Mouse (Mus musculus) CH12.LX (cell line): ENCODE results near the gene Prss57. TPM values are rescaled to one million over a fixed set of nuclear protein-coding genes. Genes with fewer than 3 reads are reported as not detected.

ENCODE experiments used
- DNase-seq: peaks from one replicate; pipeline ENCODE4 v3.0.0-alpha.2; 2013; ENCODE audit errors: extremely low read depth
- H3K27ac ChIP-seq: 2 replicates; pipeline ENCODE4 v1.5.1; 2012; ENCODE audit warnings: low read depth, mild to moderate bottlenecking, control low read depth, moderate library complexity; ENCODE audit not compliant: insufficient read depth
- H3K27me3 ChIP-seq: replicated peaks from 2 replicates; pipeline ENCODE3; 2012; ENCODE audit warnings: inconsistent platforms
- H3K36me3 ChIP-seq, 2 experiments: replicated peaks in 1 of 2; 2 replicates each; pipeline versions ENCODE3 to v1.6.1; 2012; ENCODE audit warnings: inconsistent platforms in 1 of 2, low read length in 1 of 2, mild to moderate bottlenecking in 1 of 2, mixed read lengths in 1 of 2, moderate library complexity in 1 of 2; ENCODE audit not compliant: control insufficient read depth in 1 of 2, insufficient read depth in 1 of 2
- H3K4me1 ChIP-seq, 2 experiments: 2 replicates each; pipeline ENCODE4 v1.6.1; 2012; ENCODE audit warnings: inconsistent platforms in 1 of 2, moderate library complexity in 1 of 2; ENCODE audit not compliant: insufficient read depth in 2 of 2, control insufficient read depth in 1 of 2
- H3K4me2 ChIP-seq: 2 replicates; pipeline ENCODE4 v1.6.1; 2012; ENCODE audit warnings: low read depth, mild to moderate bottlenecking, control low read depth; ENCODE audit not compliant: poor library complexity, insufficient read depth, severe bottlenecking
- H3K4me3 ChIP-seq, 3 experiments: fragments of 150-350 bp in 1 of 3; sonication (generic) in 1 of 3; replicated peaks in 1 of 3; 2 replicates each; pipeline versions ENCODE3 to v1.5.1; 2011 to 2012; ENCODE audit warnings: low read depth in 2 of 3, low read length in 2 of 3, mild to moderate bottlenecking in 2 of 3, moderate library complexity in 2 of 3, control low read depth in 1 of 3, improper control_type of control experiment in 1 of 3, inconsistent platforms in 1 of 3, mixed read lengths in 1 of 3; ENCODE audit not compliant: poor library complexity in 1 of 3
- H3K79me2 ChIP-seq: replicated peaks from 2 replicates; pipeline ENCODE4 v1.6.1; 2012; ENCODE audit warnings: mild to moderate bottlenecking, moderate library complexity; ENCODE audit not compliant: control insufficient read depth, poor library complexity, insufficient read depth, severe bottlenecking; ENCODE audit errors: extremely low read depth
- H3K9ac ChIP-seq: 2 replicates; pipeline ENCODE4 v1.6.1; 2012; ENCODE audit warnings: low read depth, mild to moderate bottlenecking, control low read depth, moderate library complexity; ENCODE audit not compliant: insufficient read depth
- H3K9me3 ChIP-seq: replicated peaks from 2 replicates; pipeline ENCODE3; 2012; ENCODE audit warnings: low read length, inconsistent platforms, mixed read lengths
- BHLHE40 ChIP-seq: IDR thresholded peaks from 2 replicates; pipeline ENCODE4 v1.6.1; 2011; ENCODE audit warnings: mild to moderate bottlenecking, low read depth, low read length, improper control_type of control experiment
- CHD2 ChIP-seq: IDR thresholded peaks from 2 replicates; pipeline ENCODE4 v1.6.1; 2011; ENCODE audit warnings: low read length, improper control_type of control experiment
- E2F4 ChIP-seq: IDR thresholded peaks from 2 replicates; pipeline ENCODE4 v1.6.1; 2011; ENCODE audit warnings: low read depth, low read length, improper control_type of control experiment; ENCODE audit not compliant: insufficient replicate concordance
- ELF1 ChIP-seq: IDR thresholded peaks from 2 replicates; pipeline ENCODE4 v1.6.1; 2014; ENCODE audit warnings: low read depth, mild to moderate bottlenecking, inconsistent platforms, low read length, improper control_type of control experiment
- EP300 ChIP-seq: IDR thresholded peaks from 2 replicates; pipeline ENCODE4 v1.6.1; 2011; ENCODE audit warnings: low read length, improper control_type of control experiment
- ETS1 ChIP-seq: conservative IDR thresholded peaks from 2 replicates; pipeline ENCODE4 v1.6.1; 2012; ENCODE audit warnings: low read depth, mild to moderate bottlenecking, inconsistent platforms, low read length, improper control_type of control experiment, moderate library complexity
- GABPA ChIP-seq: IDR thresholded peaks from 2 replicates; pipeline ENCODE4 v1.6.1; 2012; ENCODE audit warnings: low read depth, low read length, improper control_type of control experiment, inconsistent platforms; ENCODE audit not compliant: insufficient replicate concordance
- JUN ChIP-seq: IDR thresholded peaks from 2 replicates; pipeline ENCODE4 v1.6.1; 2011; ENCODE audit warnings: low read depth, mild to moderate bottlenecking, low read length, improper control_type of control experiment, moderate library complexity; ENCODE audit not compliant: insufficient read depth
- JUND ChIP-seq: conservative IDR thresholded peaks from 2 replicates; pipeline ENCODE4 v1.6.1; 2011; ENCODE audit warnings: low read depth, low read length, improper control_type of control experiment
- KAT2A ChIP-seq: IDR thresholded peaks from 2 replicates; pipeline ENCODE4 v1.6.1; 2012; ENCODE audit warnings: low read length, improper control_type of control experiment, inconsistent platforms; ENCODE audit not compliant: insufficient replicate concordance
- MAFK ChIP-seq: IDR thresholded peaks from 2 replicates; pipeline ENCODE4 v1.6.1; 2011; ENCODE audit warnings: low read length, improper control_type of control experiment; ENCODE audit not compliant: insufficient replicate concordance
- MAX ChIP-seq: IDR thresholded peaks from 2 replicates; pipeline ENCODE4 v1.6.1; 2011; ENCODE audit warnings: low read length, improper control_type of control experiment
- MAZ ChIP-seq: IDR thresholded peaks from 2 replicates; pipeline ENCODE4 v1.6.1; 2012; ENCODE audit warnings: low read depth, mild to moderate bottlenecking, inconsistent platforms, low read length, improper control_type of control experiment, moderate library complexity
- MXI1 ChIP-seq: IDR thresholded peaks from 2 replicates; pipeline ENCODE4 v1.6.1; 2011; ENCODE audit warnings: mild to moderate bottlenecking, low read depth, low read length, improper control_type of control experiment
- MYC ChIP-seq: IDR thresholded peaks from 2 replicates; pipeline ENCODE4 v1.6.1; 2011; ENCODE audit warnings: low read depth, mild to moderate bottlenecking, improper control_type of control experiment, low read length
- NRF1 ChIP-seq: IDR thresholded peaks from 2 replicates; pipeline ENCODE4 v1.6.1; 2014; ENCODE audit warnings: low read depth, mild to moderate bottlenecking, inconsistent platforms, low read length, improper control_type of control experiment, moderate library complexity
- PAX5 ChIP-seq: IDR thresholded peaks from 2 replicates; pipeline ENCODE4 v1.6.1; 2012; ENCODE audit warnings: low read length, inconsistent platforms, mixed read lengths
- POLR2A ChIP-seq: IDR thresholded peaks from 2 replicates; pipeline ENCODE4 v1.6.1; 2011; ENCODE audit warnings: low read depth, mild to moderate bottlenecking, improper control_type of control experiment, low read length
- POLR2AphosphoS2 ChIP-seq: IDR thresholded peaks from 2 replicates; pipeline ENCODE4 v1.6.1; 2011; ENCODE audit warnings: low read depth, low read length, improper control_type of control experiment
- RCOR1 ChIP-seq: conservative IDR thresholded peaks from 2 replicates; pipeline ENCODE4 v1.6.1; 2012; ENCODE audit warnings: low read depth, mild to moderate bottlenecking, inconsistent platforms, low read length, improper control_type of control experiment
- SIN3A ChIP-seq: IDR thresholded peaks from 2 replicates; pipeline ENCODE4 v1.6.1; 2012; ENCODE audit warnings: low read length, improper control_type of control experiment, inconsistent platforms
- TBP ChIP-seq: conservative IDR thresholded peaks from 2 replicates; pipeline ENCODE4 v1.6.1; 2011; ENCODE audit warnings: low read depth, low read length, improper control_type of control experiment
- USF1 ChIP-seq: IDR thresholded peaks from 2 replicates; pipeline ENCODE4 v1.6.1; 2014; ENCODE audit warnings: low read depth, mild to moderate bottlenecking, inconsistent platforms, low read length, improper control_type of control experiment
- USF2 ChIP-seq: conservative IDR thresholded peaks from 2 replicates; pipeline ENCODE4 v1.6.1; 2011; ENCODE audit warnings: low read depth, low read length, improper control_type of control experiment
- ZC3H11A ChIP-seq: IDR thresholded peaks from 2 replicates; pipeline ENCODE4 v1.6.1; 2012; ENCODE audit warnings: low read depth, mild to moderate bottlenecking, inconsistent platforms, low read length, improper control_type of control experiment
- ZKSCAN1 ChIP-seq: IDR thresholded peaks from 2 replicates; pipeline ENCODE4 v1.6.1; 2012; ENCODE audit warnings: low read depth, inconsistent platforms, low read length, improper control_type of control experiment, borderline replicate concordance
- ZNF384 ChIP-seq: IDR thresholded peaks from 2 replicates; pipeline ENCODE4 v1.6.1; 2012; ENCODE audit warnings: low read depth, low read length, improper control_type of control experiment, inconsistent platforms
- dilution Hi-C: fragments of 300-500 bp; cut with MboI; formaldehyde crosslinking; loops from 2 replicates; pipeline ENCODE4 v1.14.3; 2020; ENCODE audit warnings: low sequenced_read_pairs; ENCODE audit not compliant: extremely low pct_unique_long_range_greater_than_20kb, extremely low pct_ligation_motif_present
- in situ Hi-C: fragments of 300-500 bp; cut with MboI; formaldehyde crosslinking; loops from 3 replicates; pipeline ENCODE4 v1.14.3; 2019; ENCODE audit warnings: low sequenced_read_pairs, low pct_ligation_motif_present, low pct_unique_long_range_greater_than_20kb, mixed read lengths
- polyA plus RNA-seq: library from polyadenylated mRNA; unstranded; fragments of >175 nt; gene quantifications from 2 replicates; pipeline ENCODE4 v1.2.1, GENCODE M21; 2012; ENCODE audit warnings: low read depth; ENCODE audit not compliant: insufficient read length
- total RNA-seq, 2 experiments: library from RNA; depleted of rRNA; stranded (reverse); fragments of 300-350 nt in 1 of 2; fragments of >200 nt in 1 of 2; gene quantifications; 2 replicates each; pipeline ENCODE4 v1.2.3; 2012 to 2014

The Prss57 gene
- total and polyA plus RNA-seq, 3 experiments: 0.08 TPM; not detected in 2

GRCm38 (mm10) chr10:79754856-79755516, 35.8 kb downstream of the Prss57 start, which contains the start of gene Fgf22:
Fgf22 (plus strand) TSS chr10:79755076.
- in situ Hi-C loops: no loop called here
- TF ChIP-seq USF1 (no peak), MYC (no peak), POLR2A (no peak), POLR2AphosphoS2 (no peak), RCOR1 (no peak), MAZ (no peak), CHD2 (no peak), JUN (no peak), GABPA (no peak), E2F4 (no peak), TBP (no peak), ELF1 (no peak), KAT2A (no peak), ETS1 (no peak), ZKSCAN1 (no peak), USF2 (no peak)
- TF ChIP-seq, all 38 proteins: peak for 0
- Histone ChIP-seq H3K9me3 (no peaks in the 10 kb centered on the region), H3K4me2 (no peak within 1 kb of the TSS), H3K79me2 (no peaks in the 10 kb centered on the region), H3K9ac (no peak within 1 kb of the TSS), H3K4me3 (no peak within 1 kb of the TSS), H3K4me1 (no peaks in the 10 kb centered on the region; a peak in 1 of 4 replicates), H3K36me3 (peaks cover 30 to 46% of the 10 kb centered on the region in 2 experiments), H3K27ac (no peak within 1 kb of the TSS), H3K27me3 (no peaks in the 10 kb centered on the region)
- no peak for DNase-seq
- dilution Hi-C loops: no loop called here

- TF ChIP-seq PAX5 (no peak), SIN3A (no peak), TBP (no peak), POLR2AphosphoS2 (no peak), ZNF384 (no peak), MAX (no peak), MYC (no peak), E2F4 (no peak), JUND (no peak), JUN (no peak), EP300 (no peak), KAT2A (no peak), ETS1 (no peak; the same call in 1 of the 2 replicates), BHLHE40 (no peak), MXI1 (no peak), MAZ (no peak), NRF1 (no peak), ELF1 (no peak), MAFK (no peak), ZC3H11A (no peak)
- dilution Hi-C loops: no loop called here
- H3K4me1 ChIP-seq: peaks cover 8 to 34% of the 10 kb centered on the region in 2 experiments
Observed at GRCm38 (mm10) chr10:79748496-79748895, 42.3 kb downstream of the Prss57 start.

More at GRCm38 (mm10) chr10:79748496-79748895, 42.3 kb downstream of the Prss57 start:
- Histone ChIP-seq H3K36me3 (peaks cover 11 to 18% of the 10 kb centered on the region in 2 experiments), H3K9ac (no peak overlapping the region), H3K79me2 (peaks cover 8% of the 10 kb centered on the region), H3K4me2 (no peak overlapping the region), H3K27ac (no peak overlapping the region), H3K4me3 (no peak overlapping the region), H3K9me3 (no peaks in the 10 kb centered on the region), H3K27me3 (no peaks in the 10 kb centered on the region)
- DNase-seq: no peak
- in situ Hi-C loops: no loop called here
